Mouse (Mus musculus): ENCODE results near the gene St8sia1. TPM values are rescaled to one million over a fixed set of nuclear protein-coding genes. Genes with fewer than 3 reads are reported as not detected.

The St8sia1 gene
- total and polyA plus RNA-seq, 3 experiments = 0.01 TPM; not detected in 2

DNA sequence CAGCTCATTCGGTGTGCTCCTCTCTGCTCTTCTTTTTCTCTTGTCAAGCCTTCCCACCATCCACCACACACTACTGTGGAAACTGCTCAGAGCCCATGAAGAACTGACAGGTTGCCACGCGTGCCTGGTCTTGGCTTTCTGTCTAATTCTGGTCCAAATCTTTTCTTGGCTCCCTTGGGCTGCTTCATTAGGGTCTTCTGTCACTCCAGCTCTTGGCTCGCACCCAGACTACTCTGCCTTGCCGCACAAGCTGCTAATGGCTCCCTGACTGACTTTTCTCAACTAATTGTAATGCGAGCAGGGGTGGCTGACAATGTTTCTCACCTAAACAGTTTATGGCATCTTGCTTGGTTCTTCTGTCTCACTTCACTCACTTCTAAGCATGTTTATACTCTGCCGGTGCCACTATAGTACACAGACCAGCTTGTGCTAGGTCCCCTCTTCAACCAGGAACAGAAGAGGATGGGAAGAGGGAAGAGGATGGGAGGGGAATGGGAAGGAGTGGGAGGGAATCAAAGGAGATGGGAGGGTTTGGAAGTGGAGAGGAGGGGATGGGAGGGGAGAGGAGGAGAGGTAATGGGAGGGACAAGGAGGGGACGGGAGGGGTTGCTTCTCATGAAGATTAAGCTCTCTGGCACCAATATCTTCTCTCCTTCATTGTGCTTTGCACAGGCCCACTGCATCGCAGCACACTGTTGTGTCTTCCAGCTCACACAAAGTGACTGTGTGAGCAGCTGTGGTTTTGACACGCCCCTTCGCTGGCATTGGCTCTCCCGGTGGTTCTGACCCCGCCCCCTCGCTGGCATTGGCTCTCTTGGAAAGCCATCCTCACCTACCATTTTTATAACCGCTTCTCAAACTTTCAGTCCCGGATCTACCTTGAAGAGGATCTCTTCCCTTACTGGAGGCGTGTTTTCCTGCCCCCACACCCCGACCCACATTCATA, 175.9 kb downstream of the St8sia1 start:
- Histone ChIP-seq H3K79me2 (ENCODE audit: control insufficient read depth, insufficient read depth, low read length, poor library complexity) (no peaks in the 10 kb centered on the region), H3K27me3 (ENCODE audit: control insufficient read depth in 1 of 2, insufficient read depth in 2 of 2, low read length in 2 of 2) (no peaks in the 10 kb centered on the region), H3K4me3 (ENCODE audit: control insufficient read depth in 1 of 2, insufficient read depth in 1 of 2, low read depth in 2 of 2, low read length in 2 of 2) (no peak overlapping the region), H3K27ac (ENCODE audit: control insufficient read depth, low read depth, low read length) (no peak overlapping the region), H3K9me3 (replicated peaks; ENCODE audit: insufficient read depth, low read length) (no peaks in the 10 kb centered on the region), H3K36me3 (ENCODE audit: control insufficient read depth in 1 of 2, insufficient read depth in 2 of 2, low read length in 2 of 2) (no peaks in the 10 kb centered on the region), H3K9ac (ENCODE audit: control insufficient read depth, low read depth, low read length, poor library complexity, severe bottlenecking) (no peak overlapping the region), H3K4me1 (ENCODE audit: control insufficient read depth in 1 of 2, insufficient read depth in 2 of 2, low read length in 2 of 2) (peaks cover 0 to under 1% of the 10 kb centered on the region in 2 experiments; a peak in 1 of 4 replicates)
- no peak for TF ChIP-seq MEF2A (IDR thresholded peaks at IDR 0.05; ENCODE audit: extremely low read depth, insufficient replicate concordance, low read depth, low read length, poor library complexity, severe bottlenecking)
- TF ChIP-seq EP300 (IDR thresholded peaks at IDR 0.05; ENCODE audit: low read depth in 1 of 2, low read length in 2 of 2) = no peak
- no peak for TF ChIP-seq JUND (IDR thresholded peaks at IDR 0.05; ENCODE audit: low read depth, low read length)
- no peak for TF ChIP-seq USF2 (IDR thresholded peaks at IDR 0.05; ENCODE audit: borderline replicate concordance in 1 of 2, insufficient read depth in 1 of 2, low read depth in 1 of 2, low read length in 2 of 2)
- TF ChIP-seq ZNF384 (IDR thresholded peaks at IDR 0.05; ENCODE audit: low read depth, low read length) = no peak
- TF ChIP-seq UBTF (IDR thresholded peaks at IDR 0.05; ENCODE audit: borderline replicate concordance, insufficient read depth, low read depth, low read length) = no peak
- TF ChIP-seq E2F4 (IDR thresholded peaks at IDR 0.05; ENCODE audit: borderline replicate concordance, low read depth, low read length) = no peak
- no peak for TF ChIP-seq POLR2AphosphoS2 (IDR thresholded peaks at IDR 0.05; ENCODE audit: low read length)
- TF ChIP-seq MAX (IDR thresholded peaks at IDR 0.05; ENCODE audit: low read length) = no peak
- no peak for TF ChIP-seq SIN3A (IDR thresholded peaks at IDR 0.05; ENCODE audit: low read length)
- TF ChIP-seq BHLHE40 (IDR thresholded peaks at IDR 0.05; ENCODE audit: borderline replicate concordance, low read depth, low read length) = no peak
- no peak for TF ChIP-seq USF1 (IDR thresholded peaks at IDR 0.05; ENCODE audit: low read depth, low read length)
- no peak for TF ChIP-seq KAT2A (conservative IDR thresholded peaks at IDR 0.05; ENCODE audit: low read depth, low read length)
- TF ChIP-seq ZMIZ1 (IDR thresholded peaks at IDR 0.05; ENCODE audit: low read depth, low read length) = no peak
- TF ChIP-seq GABPA (IDR thresholded peaks at IDR 0.05; ENCODE audit: low read depth, low read length) = no peak
- TF ChIP-seq NELFE (IDR thresholded peaks at IDR 0.05; ENCODE audit: low read depth, low read length) = no peak
- DNase-seq (ENCODE audit: low read depth, low spot score) = peak; percentile 60

- TF ChIP-seq SMC3 (IDR thresholded peaks at IDR 0.05; ENCODE audit: low read depth, low read length) = no peak
- TF ChIP-seq TAL1 (IDR thresholded peaks at IDR 0.05; ENCODE audit: low read length) = no peak
- no peak for TF ChIP-seq MEF2A (IDR thresholded peaks at IDR 0.05; ENCODE audit: extremely low read depth, insufficient replicate concordance, low read depth, low read length, poor library complexity, severe bottlenecking)
- no peak for TF ChIP-seq CTCF (IDR thresholded peaks at IDR 0.05 in 2 of 3, conservative IDR thresholded peaks at IDR 0.05 in 1 of 3; ENCODE audit: control insufficient read depth in 1 of 3, insufficient read depth in 1 of 3, low read depth in 2 of 3, low read length in 3 of 3, poor library complexity in 1 of 3, severe bottlenecking in 1 of 3)
- no peak for TF ChIP-seq POLR2AphosphoS5 (IDR thresholded peaks at IDR 0.05; ENCODE audit: borderline replicate concordance, low read depth, low read length)
- no peak for TF ChIP-seq MXI1 (IDR thresholded peaks at IDR 0.05; ENCODE audit: low read depth, low read length)
- no peak for TF ChIP-seq CHD1 (IDR thresholded peaks at IDR 0.05; ENCODE audit: low read depth, low read length)
- TF ChIP-seq ZNF384 (IDR thresholded peaks at IDR 0.05; ENCODE audit: low read depth, low read length) = no peak
- no peak for TF ChIP-seq MAZ (IDR thresholded peaks at IDR 0.05; ENCODE audit: low read depth, low read length)
- no peak for TF ChIP-seq GABPA (IDR thresholded peaks at IDR 0.05; ENCODE audit: low read depth, low read length)
- TF ChIP-seq RAD21 (IDR thresholded peaks at IDR 0.05; ENCODE audit: low read depth, low read length) = no peak
- TF ChIP-seq NELFE (IDR thresholded peaks at IDR 0.05; ENCODE audit: low read depth, low read length) = no peak
- TF ChIP-seq TCF12 (IDR thresholded peaks at IDR 0.05; ENCODE audit: low read depth, low read length) = no peak
- TF ChIP-seq USF1 (IDR thresholded peaks at IDR 0.05; ENCODE audit: low read depth, low read length) = no peak
- no peak for TF ChIP-seq UBTF (IDR thresholded peaks at IDR 0.05; ENCODE audit: borderline replicate concordance, insufficient read depth, low read depth, low read length)
- TF ChIP-seq USF2 (IDR thresholded peaks at IDR 0.05; ENCODE audit: borderline replicate concordance in 1 of 2, insufficient read depth in 1 of 2, low read depth in 1 of 2, low read length in 2 of 2) = no peak
- no peak for TF ChIP-seq CHD2 (IDR thresholded peaks at IDR 0.05; ENCODE audit: low read length)
- TF ChIP-seq HCFC1 (IDR thresholded peaks at IDR 0.05; ENCODE audit: low read depth, low read length) = no peak
- Histone ChIP-seq H3K9ac (ENCODE audit: control insufficient read depth, low read depth, low read length, poor library complexity, severe bottlenecking) (no peak overlapping the region), H3K9me3 (replicated peaks; ENCODE audit: insufficient read depth, low read length) (no peaks in the 10 kb centered on the region), H3K79me2 (ENCODE audit: control insufficient read depth, insufficient read depth, low read length, poor library complexity) (no peaks in the 10 kb centered on the region), H3K27ac (ENCODE audit: control insufficient read depth, low read depth, low read length) (no peak overlapping the region), H3K27me3 (ENCODE audit: control insufficient read depth in 1 of 2, insufficient read depth in 2 of 2, low read length in 2 of 2) (no peaks in the 10 kb centered on the region), H3K4me3 (ENCODE audit: control insufficient read depth in 1 of 2, insufficient read depth in 1 of 2, low read depth in 2 of 2, low read length in 2 of 2) (no peak overlapping the region), H3K4me1 (ENCODE audit: control insufficient read depth in 1 of 2, insufficient read depth in 2 of 2, low read length in 2 of 2) (peaks cover 0 to 8% of the 10 kb centered on the region in 2 experiments; a peak in 2 of 4 replicates), H3K36me3 (ENCODE audit: control insufficient read depth in 1 of 2, insufficient read depth in 2 of 2, low read length in 2 of 2) (peaks cover 0 to 2% of the 10 kb centered on the region in 2 experiments; a peak in 1 of 4 replicates)
- DNase-seq (ENCODE audit: low read depth, low spot score) = no peak
Measured at GRCm38 (mm10) chr6:142786106-142786505, 178.1 kb downstream of the St8sia1 start.
